Mouse (Mus musculus): ENCODE data around the gene Stxbp1.

DNA sequence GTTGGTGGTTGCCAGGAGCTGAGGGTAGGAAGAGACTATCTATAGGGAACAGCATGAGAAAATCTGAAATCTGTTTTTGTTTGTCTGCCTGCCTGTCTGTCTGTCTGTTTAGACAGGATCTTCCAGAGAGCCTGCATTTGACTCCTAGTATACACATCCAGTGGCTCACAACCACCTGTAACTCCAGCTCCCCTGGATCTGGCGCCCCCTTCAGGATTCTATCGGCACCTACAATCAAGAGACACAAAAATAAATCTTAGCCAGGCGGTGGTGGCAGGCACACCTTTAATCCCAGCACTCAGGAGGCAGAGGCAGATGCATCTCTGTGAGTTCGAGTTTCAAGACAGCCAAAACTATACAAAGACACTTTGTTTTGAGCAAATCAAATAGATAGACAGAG lies 4.5 kb downstream of the Stxbp1 start:
- TF ChIP-seq CTCF (IDR thresholded peaks at IDR 0.05; ENCODE audit: low read depth, low read length): peak; percentile 69
- TF ChIP-seq EP300 (IDR thresholded peaks at IDR 0.05; ENCODE audit: insufficient read depth, low read depth, low read length): no peak
- TF ChIP-seq POLR2A (IDR thresholded peaks at IDR 0.05; ENCODE audit: insufficient read depth, low read length): no peak

Data from ES-Bruce4 (cell line).